Mouse (Mus musculus): ENCODE data around the gene 1700009N14Rik.

- TF ChIP-seq CTCF (IDR thresholded peaks at IDR 0.05; ENCODE audit: low read depth) = no peak
- no peak for TF ChIP-seq EP300 (IDR thresholded peaks at IDR 0.05; ENCODE audit: low read depth)
These were observed 45.8 kb downstream of the 1700009N14Rik start for GRCm38 (mm10) chr4:39495875-39496274.
